Mouse (Mus musculus): Measurements from ENCODE around the gene Fam129c.

Gene Fam129c

GRCm38 (mm10) chr8:71610822-71611651 lies 13.6 kb downstream of the Fam129c start, which contains the start of gene Colgalt1:
TSS of gene Colgalt1 (plus strand) at chr8:71610998.
- DNase-seq (ENCODE audit: low spot score), result peak; percentile 98

GRCm38 (mm10) chr8:71612141-71612540 lies 14.7 kb downstream of the Fam129c start:
- DNase-seq (ENCODE audit: low spot score), result no peak

GRCm38 (mm10) chr8:71613418-71613817 lies 16.0 kb downstream of the Fam129c start:
- DNase-seq (ENCODE audit: low spot score), result no peak

GRCm38 (mm10) chr8:71619786-71620185 lies 22.3 kb downstream of the Fam129c start:
- no peak for DNase-seq (ENCODE audit: low spot score)

- DNase-seq (ENCODE audit: low spot score), result no peak
These were observed 27.6 kb downstream of the Fam129c start for GRCm38 (mm10) chr8:71625088-71625487.

- no peak for DNase-seq (ENCODE audit: low spot score)
These were observed 29.3 kb downstream of the Fam129c start for GRCm38 (mm10) chr8:71626753-71627152.

GRCm38 (mm10) chr8:71627265-71628099 lies 30.0 kb downstream of the Fam129c start:
- peak; percentile 35 for DNase-seq (ENCODE audit: low spot score)

- no peak for DNase-seq (ENCODE audit: low spot score)
These were observed 31.1 kb downstream of the Fam129c start for GRCm38 (mm10) chr8:71628396-71629095.

- DNase-seq (ENCODE audit: low spot score), result peak; percentile 95
These were observed 31.7 kb downstream of the Fam129c start for GRCm38 (mm10) chr8:71629096-71629697.

GRCm38 (mm10) chr8:71629781-71630212 lies 32.3 kb downstream of the Fam129c start:
- peak; percentile 65 for DNase-seq (ENCODE audit: low spot score)

- DNase-seq (ENCODE audit: low spot score), result no peak
These were observed 33.3 kb downstream of the Fam129c start for GRCm38 (mm10) chr8:71630761-71631160.

- DNase-seq (ENCODE audit: low spot score), result no peak
These were observed 34.4 kb downstream of the Fam129c start for GRCm38 (mm10) chr8:71631897-71632296.

- DNase-seq (ENCODE audit: low spot score), result peak; percentile 55
These were observed 35.7 kb downstream of the Fam129c start for GRCm38 (mm10) chr8:71633164-71633563.

GRCm38 (mm10) chr8:71633981-71634667 lies 36.7 kb downstream of the Fam129c start:
- peak; percentile 53 for DNase-seq (ENCODE audit: low spot score)

- no peak for DNase-seq (ENCODE audit: low spot score)
These were observed 40.0 kb downstream of the Fam129c start for GRCm38 (mm10) chr8:71637149-71638095.

- no peak for DNase-seq (ENCODE audit: low spot score)
These were observed 40.9 kb downstream of the Fam129c start for GRCm38 (mm10) chr8:71638321-71638720.

GRCm38 (mm10) chr8:71639318-71639717 lies 41.9 kb downstream of the Fam129c start:
- DNase-seq (ENCODE audit: low spot score), result no peak

- DNase-seq (ENCODE audit: low spot score), result no peak
These were observed 48.1 kb downstream of the Fam129c start for GRCm38 (mm10) chr8:71645510-71645909.

GRCm38 (mm10) chr8:71654600-71654999 lies 57.2 kb downstream of the Fam129c start:
- peak; percentile 44 for DNase-seq (ENCODE audit: low spot score)

Data from urinary bladder, postnatal 14 days (tissue).